Mouse (Mus musculus) testis, adult 2 months (tissue): Measurements from ENCODE around the gene Phactr2.

Source experiments
- CTCF ChIP-seq: fragments of 200-500 bp; IDR thresholded peaks from 2 replicates; pipeline ENCODE4 v1.5.1; 2012; ENCODE audit warnings: low read depth, mild to moderate bottlenecking, inconsistent platforms, low read length, moderate library complexity; ENCODE audit not compliant: control insufficient read depth, insufficient read depth, insufficient replicate concordance
- POLR2A ChIP-seq: fragments of 200-500 bp; IDR thresholded peaks from 2 replicates; pipeline ENCODE4 v1.6.1; 2012; ENCODE audit warnings: low read depth, mild to moderate bottlenecking, inconsistent platforms, low read length, moderate library complexity; ENCODE audit not compliant: control insufficient read depth

DNA sequence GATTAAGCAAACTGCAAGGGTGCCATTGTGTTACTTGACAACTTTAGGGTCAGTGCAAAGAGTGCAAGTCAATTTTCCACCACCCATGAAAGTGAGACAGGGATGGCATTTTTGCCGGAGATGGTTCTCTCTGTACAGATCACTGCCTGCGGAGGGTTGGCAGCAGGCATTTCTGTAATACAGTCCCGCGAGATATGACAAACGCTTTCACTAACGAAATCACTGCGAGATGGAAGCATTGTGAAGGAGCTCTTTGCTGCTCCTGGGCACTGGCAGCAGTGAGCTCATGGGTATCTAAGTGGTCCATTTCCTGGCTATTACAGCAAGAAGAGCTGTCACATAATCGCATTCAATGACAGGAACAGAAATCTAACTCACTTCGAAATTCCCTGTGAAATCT lies 52.1 kb downstream of the Phactr2 start:
- no peak for TF ChIP-seq CTCF
- no peak for TF ChIP-seq POLR2A
